Mouse (Mus musculus) testis, postnatal 10 days (tissue): ENCODE data around the gene Stk35.

ENCODE experiments used
- DNase-seq: peaks from one replicate; pipeline ENCODE4 v3.0.0; 2021; ENCODE audit warnings: low spot score

Stk35 gene

DNA sequence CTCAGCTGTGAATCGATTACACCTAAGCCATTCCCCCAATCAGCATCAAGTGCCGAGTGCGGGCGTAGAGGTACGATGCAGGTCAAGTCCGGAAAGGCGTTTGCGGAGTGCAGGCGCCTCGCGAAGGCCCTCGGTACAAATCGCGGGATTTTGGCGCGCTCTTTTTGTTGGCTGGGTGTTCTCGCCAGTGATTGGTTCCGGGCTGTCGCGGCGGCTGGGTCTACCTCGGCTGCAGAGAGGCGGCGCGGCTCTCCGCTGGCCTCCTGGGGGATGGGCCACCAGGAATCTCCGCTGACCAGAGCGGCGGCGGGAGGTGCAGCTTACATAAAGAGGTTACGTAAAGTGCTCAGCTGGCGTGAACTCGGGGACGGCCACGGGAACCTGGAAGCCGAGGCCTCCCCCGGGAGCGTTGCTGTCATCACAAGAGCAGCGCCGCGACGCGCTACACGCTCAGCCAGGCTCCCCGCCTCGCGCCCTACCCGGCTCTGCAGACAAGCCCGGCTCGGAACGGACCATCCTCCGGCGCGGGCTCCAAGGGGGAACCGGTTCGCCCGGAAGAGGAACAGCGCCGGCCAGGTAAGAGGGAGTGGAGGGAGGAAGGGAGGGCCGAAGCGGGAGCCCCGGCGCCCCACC, at the start of gene Stk35:
Stk35 (plus strand) TSS at position 247 of the 633 bp plus-strand sequence.
- DNase-seq = peak; percentile 88

DNA sequence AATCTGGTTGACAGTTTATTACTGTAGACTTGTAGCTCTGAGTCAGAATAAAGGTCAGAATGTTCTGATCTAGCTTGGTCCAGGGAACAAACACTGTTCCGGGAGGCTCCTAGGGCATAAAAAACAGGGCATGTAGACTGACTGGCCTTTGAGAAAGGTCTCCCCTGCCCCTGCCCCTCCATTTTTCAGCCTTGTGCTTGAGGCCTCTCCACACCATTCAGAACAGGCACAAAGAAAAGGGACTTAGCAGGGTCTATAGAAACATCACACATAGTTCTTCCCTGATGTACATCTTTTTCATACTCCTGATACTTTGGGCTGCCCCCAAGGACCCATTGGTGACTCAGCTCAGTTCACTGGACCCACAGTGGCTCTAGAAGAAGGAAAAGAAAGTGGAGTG, 18.3 kb upstream of the Stk35 start:
- DNase-seq = no peak

DNA sequence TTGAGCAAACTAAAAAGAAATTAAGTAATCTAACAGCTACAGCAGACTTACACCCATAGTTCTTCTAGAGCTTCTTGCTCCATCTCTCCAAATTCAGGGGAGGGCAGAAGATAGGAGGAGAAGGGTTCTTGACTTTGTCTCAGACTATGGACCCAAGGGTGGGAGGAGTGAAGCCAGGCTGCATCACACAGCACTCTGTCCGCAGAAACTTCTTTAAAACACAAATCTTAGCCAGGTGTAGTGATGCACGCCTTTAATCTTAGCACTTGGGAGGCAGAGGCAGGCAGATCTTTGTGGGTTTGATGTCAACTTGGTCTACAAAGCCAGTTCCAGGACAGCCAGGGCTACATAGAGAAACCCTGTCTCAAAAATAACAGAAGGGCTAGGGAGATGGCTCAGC, 3.8 kb upstream of the Stk35 start:
- DNase-seq = no peak

DNA sequence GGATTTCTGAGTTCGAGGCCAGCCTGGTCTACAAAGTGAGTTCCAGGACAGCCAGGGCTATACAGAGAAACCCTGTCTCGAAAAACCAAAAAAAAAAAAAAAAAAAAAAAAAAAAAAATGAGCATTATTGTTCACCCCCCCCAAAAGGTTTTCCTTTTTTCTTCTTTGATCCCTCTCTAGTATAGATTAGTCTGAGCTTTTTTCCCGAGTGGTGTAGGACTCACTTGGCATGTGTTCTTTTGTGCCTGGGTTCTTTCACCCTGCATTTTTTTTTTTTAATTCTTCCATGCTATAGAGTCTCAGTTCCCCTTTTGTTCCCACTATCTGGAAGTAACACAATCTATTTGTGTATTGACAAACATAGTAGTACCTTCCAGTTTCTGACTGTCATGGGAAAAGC, 2.6 kb upstream of the Stk35 start:
- no peak for DNase-seq

DNA sequence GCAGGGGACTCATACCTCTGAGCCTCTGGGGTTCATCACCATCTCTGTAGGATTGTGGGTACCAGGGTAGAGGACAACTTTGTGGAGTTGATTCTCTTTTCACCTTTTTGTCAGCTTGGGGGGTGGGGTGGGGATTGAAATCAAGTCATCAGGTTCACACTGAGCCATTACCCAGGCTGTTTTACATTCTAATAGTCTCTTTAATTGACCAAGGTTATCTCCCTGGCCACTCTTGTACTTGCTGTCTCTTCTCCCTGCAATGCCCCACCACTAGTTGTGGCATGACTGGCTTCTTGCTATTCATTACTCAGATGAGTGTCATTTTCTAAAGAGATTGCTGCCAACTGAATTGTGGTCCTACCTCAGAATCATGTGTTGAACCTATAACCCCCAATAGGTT, 1.9 kb upstream of the Stk35 start:
- no peak for DNase-seq

DNA sequence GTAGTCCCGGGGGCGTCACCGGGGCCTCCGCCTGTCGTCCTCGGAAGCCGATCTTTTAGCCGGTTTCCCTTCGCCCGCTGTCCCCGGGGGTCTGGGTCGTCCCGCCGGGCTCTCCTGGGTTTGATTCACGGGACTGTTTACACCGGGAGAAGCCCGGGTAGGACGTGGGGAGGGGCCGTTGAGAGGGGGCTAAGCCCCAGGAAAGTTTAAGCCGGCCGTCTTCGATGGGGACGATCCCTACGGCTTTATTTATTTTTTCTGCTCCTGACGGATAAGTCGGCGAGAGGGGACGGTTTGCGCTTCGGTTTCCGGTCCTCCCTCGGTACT, 550 bp downstream of the Stk35 start:
- DNase-seq = peak; percentile 78

DNA sequence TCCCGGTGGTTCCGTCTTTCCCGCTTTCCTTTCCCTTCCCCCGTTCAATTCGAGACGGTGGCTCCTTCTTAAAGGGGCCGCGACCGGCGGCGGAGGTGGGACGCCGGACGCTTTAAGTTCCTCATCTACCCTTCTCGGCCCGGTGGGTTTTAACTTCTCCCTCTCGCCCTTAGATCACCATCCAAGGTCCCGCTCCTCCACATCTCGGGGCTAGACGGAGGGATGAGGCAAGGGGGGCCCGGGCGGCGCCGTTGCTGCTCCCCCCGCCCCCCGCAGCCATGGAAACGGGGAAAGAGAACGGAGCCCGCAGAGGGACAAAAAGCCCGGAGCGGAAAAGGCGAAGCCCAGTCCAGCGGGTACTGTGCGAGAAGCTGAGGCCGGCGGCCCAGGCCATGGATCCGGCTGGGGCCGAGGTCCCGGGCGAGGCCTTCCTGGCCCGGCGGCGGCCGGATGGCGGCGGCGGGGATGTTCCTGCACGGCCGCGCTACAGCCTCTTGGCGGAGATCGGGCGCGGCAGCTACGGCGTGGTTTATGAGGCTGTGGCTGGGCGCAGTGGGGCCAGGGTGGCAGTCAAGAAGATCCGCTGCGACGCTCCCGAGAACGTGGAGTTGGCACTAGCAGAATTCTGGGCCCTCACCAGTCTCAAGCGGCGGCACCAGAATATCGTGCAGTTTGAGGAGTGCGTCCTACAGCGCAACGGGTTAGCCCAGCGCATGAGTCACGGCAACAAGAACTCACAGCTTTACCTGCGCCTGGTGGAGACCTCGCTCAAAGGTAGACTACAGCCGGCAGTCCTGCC, 1.1 kb downstream of the Stk35 start:
- peak; percentile 97 for DNase-seq

DNA sequence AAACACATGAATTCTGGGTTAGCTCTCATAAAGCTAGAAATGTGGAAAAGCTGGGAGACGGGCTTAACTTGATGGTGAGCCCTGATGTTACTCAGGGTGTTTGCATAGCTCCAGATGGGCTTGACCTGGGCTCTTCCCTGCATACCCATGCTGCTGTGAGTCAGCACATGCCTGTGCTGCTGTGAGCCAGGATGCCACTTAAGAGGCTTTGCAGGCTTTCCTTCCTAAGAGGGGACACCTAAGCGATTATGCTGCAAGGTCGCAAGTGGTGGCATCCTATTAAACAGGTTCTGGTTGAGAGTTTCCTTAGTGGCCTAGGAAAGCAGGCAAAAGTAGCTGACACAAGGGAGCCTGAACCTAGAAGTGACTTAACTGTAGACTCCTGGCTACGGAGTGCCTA, 5.2 kb downstream of the Stk35 start:
- no peak for DNase-seq

DNA sequence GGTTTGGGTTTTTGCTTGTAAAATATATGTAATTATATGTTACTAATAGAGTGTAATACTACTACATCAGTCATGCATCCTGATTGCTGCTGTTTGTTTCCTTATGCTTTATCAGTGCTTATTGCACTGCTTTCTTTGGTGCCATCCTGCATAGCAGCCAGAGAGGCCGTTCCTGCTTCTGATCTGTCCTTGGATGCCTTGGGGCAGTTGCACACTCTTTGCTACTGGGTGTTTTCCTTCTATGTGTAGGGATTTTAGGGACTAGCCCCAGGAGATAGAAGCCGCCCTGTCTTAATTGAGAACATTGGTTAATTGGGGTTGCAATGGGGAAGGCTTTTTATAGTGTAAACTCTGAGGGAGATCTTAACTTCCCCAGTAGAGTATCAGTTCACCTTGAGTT, 6.2 kb downstream of the Stk35 start:
- DNase-seq = no peak

DNA sequence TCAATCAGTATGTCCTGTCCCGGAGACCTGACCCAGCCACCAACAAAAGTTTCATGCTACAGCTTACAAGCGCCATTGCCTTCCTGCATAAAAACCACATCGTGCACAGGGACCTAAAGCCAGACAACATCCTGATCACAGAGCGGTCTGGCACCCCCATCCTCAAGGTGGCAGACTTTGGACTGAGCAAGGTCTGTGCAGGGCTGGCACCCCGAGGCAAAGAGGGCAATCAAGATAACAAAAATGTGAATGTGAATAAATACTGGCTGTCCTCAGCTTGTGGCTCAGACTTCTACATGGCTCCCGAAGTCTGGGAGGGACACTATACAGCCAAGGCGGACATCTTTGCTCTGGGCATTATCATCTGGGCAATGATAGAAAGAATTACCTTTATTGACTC, 10.2 kb downstream of the Stk35 start:
- DNase-seq = no peak

DNA sequence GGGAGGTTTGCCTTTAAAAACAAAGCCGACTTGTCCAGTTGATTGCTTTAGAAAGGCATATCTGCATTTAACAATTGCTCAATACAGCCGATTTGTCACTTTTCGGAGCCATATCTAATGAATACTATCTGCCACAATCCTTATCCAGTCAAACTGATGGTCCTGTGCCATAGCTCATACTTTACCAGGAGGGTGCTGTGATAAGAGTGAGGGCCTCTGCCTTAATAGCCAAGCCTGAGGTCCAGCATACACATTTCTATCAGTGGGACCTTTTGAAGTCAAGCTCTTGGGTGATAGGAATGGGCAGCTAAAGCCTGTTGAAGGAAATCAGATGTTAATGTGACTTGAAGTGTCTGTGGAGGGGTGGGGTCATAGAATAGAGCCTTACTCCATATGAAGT, 13.7 kb downstream of the Stk35 start:
- no peak for DNase-seq

DNA sequence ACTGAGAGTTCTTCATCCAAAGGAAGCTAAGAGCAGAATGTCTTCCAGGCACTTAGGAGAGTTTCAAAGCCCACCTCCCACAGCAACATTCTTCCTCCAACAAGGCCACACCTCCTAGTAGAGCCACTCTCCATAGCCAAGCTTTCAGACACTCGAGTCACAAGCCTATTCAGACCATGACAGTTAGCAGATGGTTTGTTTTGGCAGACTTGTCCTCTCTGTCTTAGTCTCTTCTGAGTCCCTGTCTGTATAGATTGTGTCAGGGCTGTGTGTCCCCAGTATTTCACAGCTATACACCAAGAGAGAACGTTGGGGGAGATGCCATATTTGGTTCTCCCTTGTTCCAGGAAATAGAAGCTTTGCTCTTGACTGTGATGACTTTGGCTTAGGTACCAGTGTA, 14.8 kb downstream of the Stk35 start:
- no peak for DNase-seq

DNA sequence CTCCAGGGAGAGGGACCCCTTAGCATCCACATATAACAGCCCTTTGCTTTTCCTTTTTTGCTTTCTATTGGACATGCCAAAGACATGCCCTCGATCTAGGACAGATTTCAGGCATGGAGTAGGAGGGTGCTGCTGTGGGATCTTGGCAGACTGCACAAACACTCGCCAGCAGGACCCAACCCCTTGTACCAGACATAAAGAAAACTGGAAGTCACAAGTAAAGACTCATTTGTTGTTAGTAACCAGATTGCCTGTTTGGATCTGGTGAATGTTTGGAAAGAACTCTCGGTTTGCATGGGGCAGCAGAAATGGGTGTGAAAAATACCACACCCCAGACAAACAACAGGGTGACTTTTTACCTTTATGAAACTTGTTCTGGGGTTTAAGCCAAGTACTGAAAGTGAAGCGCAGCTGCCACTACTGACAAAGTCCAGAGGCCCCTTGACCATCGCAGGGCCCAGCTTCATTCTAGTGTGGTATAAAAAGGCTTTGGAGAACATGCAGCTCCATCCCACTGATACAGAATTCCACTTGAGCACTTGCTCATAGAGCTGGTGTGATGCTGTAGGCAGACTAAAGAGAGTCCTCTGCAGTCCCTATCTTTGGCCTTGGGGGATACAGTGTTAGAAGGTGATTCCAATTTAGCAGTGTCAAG, 17.4 kb downstream of the Stk35 start:
- no peak for DNase-seq

DNA sequence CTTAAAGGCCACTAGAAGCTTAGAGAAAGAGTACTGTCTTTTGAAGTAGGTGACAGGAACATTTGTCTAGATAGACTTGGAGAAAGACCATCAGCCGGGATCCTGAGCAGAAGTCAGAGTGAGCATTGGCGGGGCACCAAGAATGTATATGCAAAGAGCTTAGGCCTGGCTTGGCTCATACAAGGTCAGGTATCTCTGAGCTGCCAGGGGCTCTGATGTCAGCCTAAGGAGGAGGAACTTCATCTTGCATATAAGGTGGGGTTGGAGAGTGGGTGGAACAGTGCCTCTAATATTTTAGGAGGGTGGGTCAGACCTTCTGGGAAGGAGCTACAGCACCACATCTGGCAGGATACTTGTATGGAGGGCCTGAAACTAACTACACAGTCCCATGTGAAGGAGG, 18.6 kb downstream of the Stk35 start:
- DNase-seq = no peak

DNA sequence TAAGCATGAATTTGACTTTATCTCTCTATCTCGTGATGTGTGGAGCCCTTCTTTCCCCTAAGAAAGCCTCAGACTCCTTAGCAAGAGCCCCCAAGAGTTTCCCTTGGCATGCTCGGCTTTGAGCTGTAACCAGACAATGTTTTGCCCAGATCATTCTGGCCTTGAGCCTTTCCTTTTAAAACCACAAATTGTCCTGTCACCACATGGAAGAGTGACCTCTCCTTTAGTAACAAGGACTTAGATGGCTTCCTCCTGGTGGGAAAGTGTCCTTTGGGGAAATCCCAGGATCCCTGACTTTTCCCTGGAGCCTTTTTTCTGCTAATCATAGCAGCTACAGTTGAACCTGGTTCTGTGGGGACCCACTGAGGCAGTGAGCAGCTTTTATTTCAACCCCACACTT, 19.2 kb downstream of the Stk35 start:
- no peak for DNase-seq

DNA sequence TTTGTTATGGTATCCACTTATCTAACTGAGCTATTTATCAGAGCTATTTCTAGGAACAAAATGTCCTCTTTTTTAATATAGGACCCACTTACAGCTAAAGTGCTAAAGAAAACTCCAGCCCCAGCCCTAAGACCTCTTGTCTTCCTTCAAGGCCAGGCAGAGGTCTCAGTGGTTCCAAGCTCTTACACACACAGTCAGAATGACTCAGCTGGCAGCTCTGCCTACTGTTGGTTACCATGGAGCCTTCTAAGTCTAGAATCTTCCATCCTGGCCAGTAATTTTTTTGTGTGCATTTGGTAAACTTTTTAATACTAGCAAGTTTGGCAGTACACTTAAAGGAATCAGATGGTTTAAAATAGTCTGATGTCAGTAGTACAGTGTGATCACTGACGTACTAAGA, 19.6 kb downstream of the Stk35 start:
- DNase-seq = no peak

DNA sequence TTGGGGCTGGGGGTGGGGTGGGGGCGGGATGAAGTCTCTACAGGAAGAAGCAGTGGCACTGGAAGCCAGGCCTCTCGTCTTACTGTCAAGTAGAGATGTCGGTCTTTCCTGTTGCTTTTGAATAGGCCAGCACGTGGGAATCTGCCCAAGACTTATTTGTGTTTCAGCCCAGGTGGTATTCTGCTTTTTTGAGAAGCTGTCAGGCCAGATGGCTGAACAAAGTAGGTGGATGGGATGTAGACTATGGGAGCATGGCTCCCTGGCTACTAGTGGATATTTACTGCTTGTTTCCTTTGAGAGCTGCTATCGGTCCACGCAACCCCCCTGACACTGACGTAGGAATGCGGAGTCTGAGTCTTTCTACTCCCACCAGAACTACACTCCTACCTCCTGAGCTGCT, 20.7 kb downstream of the Stk35 start:
- DNase-seq = no peak

DNA sequence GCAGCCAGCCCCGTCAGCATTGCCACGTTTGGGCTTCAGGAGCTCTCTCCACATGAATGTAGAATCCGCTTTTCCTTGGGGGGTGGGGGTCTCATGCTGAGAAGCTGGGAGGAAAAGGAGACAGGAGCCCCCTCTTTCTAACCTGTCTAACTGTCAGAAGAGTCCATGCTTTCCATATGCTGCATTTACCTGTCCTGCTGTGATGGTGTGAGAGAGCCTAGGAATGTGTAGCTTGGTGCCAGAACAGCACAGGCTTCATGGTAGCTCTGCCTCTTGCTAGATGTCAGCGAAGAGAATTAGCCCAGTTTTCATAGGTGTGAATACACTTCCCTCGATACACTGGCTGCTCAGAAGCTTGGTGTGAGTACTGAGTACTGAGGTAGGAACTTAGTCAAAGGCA, 21.3 kb downstream of the Stk35 start:
- DNase-seq = no peak

DNA sequence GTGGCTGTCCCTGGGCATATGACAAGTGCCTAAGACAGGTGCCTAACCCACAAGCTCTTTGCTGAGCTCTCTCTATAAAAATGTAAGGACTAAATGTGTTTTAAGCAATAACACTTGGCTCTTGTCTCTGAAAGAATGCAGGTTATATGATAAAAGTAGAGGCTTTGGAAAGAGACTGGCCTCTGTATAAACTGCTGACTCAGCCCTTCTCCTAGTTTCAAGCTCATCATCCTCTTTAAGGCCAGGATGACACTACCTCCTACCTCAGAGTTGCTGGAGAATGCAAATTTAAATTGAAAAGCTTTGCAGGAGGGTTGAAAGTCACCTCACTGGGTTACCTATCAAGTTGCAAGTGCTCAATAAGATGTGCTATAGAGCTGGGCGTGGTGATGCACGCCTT, 23.0 kb downstream of the Stk35 start:
- DNase-seq = no peak

DNA sequence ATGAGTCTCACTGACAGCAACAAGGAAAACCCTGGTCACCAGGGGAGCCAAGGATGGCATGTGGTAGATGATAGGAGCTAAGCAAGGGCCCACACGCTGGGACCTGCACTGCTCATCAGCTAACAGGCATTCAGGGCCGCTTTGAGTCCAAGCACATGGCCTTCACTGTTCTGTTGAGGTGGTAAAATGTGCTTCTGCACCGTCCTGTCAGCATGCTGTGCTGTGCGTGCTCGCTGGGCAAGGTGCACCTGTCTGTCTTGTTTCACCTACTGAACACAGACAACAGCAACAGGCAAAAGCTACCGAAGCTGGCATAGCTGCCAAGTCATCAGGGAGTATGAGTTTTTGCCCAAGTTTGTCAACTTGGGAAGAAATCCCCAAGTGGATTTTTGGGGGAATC, 23.9 kb downstream of the Stk35 start:
- DNase-seq = no peak

DNA sequence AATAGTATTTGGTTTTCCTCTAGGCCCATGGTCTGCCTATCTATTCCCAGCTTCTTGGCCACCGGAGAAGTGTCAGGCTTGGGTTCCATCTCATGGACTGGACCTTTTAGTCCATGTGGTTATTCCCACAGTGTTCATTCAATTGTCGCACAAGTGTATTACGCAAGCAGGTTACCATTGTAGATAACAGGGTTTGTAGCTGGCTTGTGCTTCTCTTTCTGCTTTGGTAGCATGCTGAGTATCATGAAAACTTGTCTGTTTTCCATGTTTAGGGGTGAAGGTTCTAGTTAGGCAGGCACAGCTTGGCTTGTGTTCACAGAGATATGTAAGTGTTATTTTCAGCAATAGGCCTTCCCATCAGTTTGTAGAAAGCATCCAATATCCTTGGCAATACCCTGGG, 25.8 kb downstream of the Stk35 start:
- DNase-seq = no peak

DNA sequence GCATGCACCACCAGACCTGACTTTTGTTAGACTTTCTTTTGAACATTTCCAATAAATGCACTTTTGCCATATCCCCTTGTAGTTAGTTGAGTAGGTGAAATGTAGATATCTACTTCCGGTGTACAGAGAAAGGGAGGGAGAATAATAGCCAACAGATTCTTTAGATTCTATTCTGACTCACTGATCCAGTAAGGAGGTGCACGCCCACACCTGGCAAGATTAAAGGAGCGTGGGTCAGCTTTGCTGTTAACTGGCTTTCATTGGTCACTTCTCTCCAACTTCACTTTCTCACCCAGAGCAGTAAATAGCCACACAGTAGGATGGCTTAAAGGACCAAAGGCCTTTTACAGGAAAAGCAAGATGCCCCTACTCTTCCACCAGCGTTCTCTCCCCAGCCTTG, 32.7 kb downstream of the Stk35 start:
- no peak for DNase-seq

DNA sequence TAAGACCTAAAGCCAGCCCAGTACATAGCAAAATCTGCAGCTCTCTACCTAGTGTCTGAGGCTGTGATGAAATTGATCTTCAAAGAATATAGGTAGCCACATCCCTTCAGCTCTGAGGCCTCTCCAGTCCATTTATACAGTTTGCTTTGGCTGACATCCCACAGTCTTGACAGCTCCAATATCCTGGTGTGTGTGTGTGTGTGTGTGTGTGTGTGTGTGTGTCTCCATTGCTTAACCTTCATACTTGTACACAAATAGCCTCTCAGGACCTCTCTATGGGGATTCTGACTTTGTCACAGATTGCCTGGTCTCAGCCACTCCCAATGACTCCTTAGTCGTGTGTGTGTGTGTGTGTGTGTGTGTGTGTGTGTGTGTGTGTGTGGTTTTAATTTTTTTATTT, 33.9 kb downstream of the Stk35 start:
- no peak for DNase-seq

DNA sequence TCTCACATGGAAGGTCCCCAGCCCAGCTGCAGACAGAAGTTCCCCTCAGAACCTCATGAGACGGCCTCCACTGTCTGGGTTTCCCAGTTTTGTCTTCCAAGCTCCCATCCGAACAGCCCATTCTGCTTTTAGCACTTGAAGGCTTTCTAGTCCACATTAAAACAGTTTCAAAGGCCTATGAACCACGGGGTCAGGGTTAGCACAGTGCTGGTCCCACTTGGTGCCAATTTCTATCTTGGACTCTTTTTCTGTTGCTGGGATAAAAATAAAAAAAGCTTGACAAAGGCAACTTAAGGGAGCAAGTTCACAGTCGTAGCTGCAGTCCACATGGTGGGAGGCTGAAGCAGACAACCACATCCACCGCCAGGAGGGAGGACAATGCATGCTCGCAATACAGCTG, 34.6 kb downstream of the Stk35 start:
- DNase-seq = no peak
